Mouse (Mus musculus) spleen, adult 2 months (tissue): ENCODE results near the gene Cfap206.
"Not testable (repeated sequence)": the region's sequence is repeated elsewhere in the genome, so short reads cannot be mapped to it uniquely, and the experiment has no call there.

ENCODE experiments used
- CTCF ChIP-seq: fragments of 200-500 bp; IDR thresholded peaks from 2 replicates; pipeline ENCODE4 v1.5.1; 2011; ENCODE audit warnings: mild to moderate bottlenecking, inconsistent platforms; ENCODE audit not compliant: insufficient read depth, insufficient read length, insufficient replicate concordance; ENCODE audit errors: extremely low read depth
- POLR2A ChIP-seq: fragments of 200-500 bp; IDR thresholded peaks from 2 replicates; pipeline ENCODE4 v1.6.1; 2011; ENCODE audit warnings: low read depth, low read length, inconsistent platforms

- TF ChIP-seq CTCF, POLR2A: not testable (repeated sequence)
Measured at GRCm38 (mm10) chr4:34733415-34733814, 3.4 kb upstream of the Cfap206 start.
